Mouse (Mus musculus) kidney, adult 2 months (tissue): Measurements from ENCODE around the gene Ahdc1. TPM values are rescaled to one million over a fixed set of nuclear protein-coding genes. Genes with fewer than 3 reads are reported as not detected.
A peak's percentile ranks its signal among the peaks of the same experiment; 100 is the strongest.

Source experiments
- DNase-seq: peaks from one replicate; pipeline ENCODE4 v3.0.0; 2021
- H3K27ac ChIP-seq: fragments of 200-500 bp; 2 replicates; pipeline ENCODE4 v1.5.1; 2012; ENCODE audit warnings: low read depth, low read length, control low read depth, inconsistent platforms; ENCODE audit not compliant: insufficient read depth
- H3K27me3 ChIP-seq: fragments of 200-500 bp; replicated peaks from 2 replicates; pipeline ENCODE4 v1.6.1; 2012; ENCODE audit warnings: mild to moderate bottlenecking, moderate library complexity, low read length, inconsistent platforms; ENCODE audit not compliant: control insufficient read depth, insufficient read depth
- H3K36me3 ChIP-seq: fragments of 200-500 bp; 2 replicates; pipeline ENCODE4 v1.6.1; 2012; ENCODE audit warnings: mild to moderate bottlenecking, moderate library complexity, low read length, inconsistent platforms; ENCODE audit not compliant: control insufficient read depth, insufficient read depth
- H3K4me1 ChIP-seq: fragments of 200-500 bp; 2 replicates; pipeline ENCODE4 v1.6.1; 2011; ENCODE audit warnings: low read length; ENCODE audit not compliant: control insufficient read depth, insufficient read depth
- H3K4me3 ChIP-seq: fragments of 200-500 bp; 2 replicates; pipeline ENCODE4 v1.5.1; 2011; ENCODE audit warnings: mild to moderate bottlenecking, low read depth, low read length, control low read depth; ENCODE audit not compliant: insufficient read depth
- CTCF ChIP-seq: fragments of 200-500 bp; conservative IDR thresholded peaks from 2 replicates; pipeline ENCODE4 v1.5.1; 2011; ENCODE audit warnings: low read depth, mild to moderate bottlenecking, control low read depth, low read length, moderate library complexity, mixed read lengths; ENCODE audit not compliant: insufficient read depth, insufficient read length
- POLR2A ChIP-seq: fragments of 200-500 bp; IDR thresholded peaks from one replicate; pipeline ENCODE4 v1.6.1; 2011; ENCODE audit warnings: low read depth, low read length, control low read depth
- WGBS: fragments of 180-500 bp; shearing (Covaris S2); methylation state at CpG from one replicate; pipeline ENCODE4 v1.1.7; 2018; 5-methylcytosine and 5-hydroxymethylcytosine counted together
- polyA plus RNA-seq: library from polyadenylated mRNA; depleted of rRNA; stranded (reverse); fragments of >200 nt; gene quantifications from 2 replicates; pipeline ENCODE4 v1.2.3, GENCODE M21; 2012

The Ahdc1 gene
- polyA plus RNA-seq, 1 experiment, result 22.2 TPM

- TF ChIP-seq CTCF, result no peak
- TF ChIP-seq POLR2A, result no peak
- Histone ChIP-seq H3K4me3 (no peak overlapping the region), H3K36me3 (peaks cover 16% of the 10 kb centered on the region), H3K27me3 (no peaks in the 10 kb centered on the region), H3K4me1 (0 out of 2 replicates have a peak, but pooled peaks cover 5% of the 10 kb centered on the region), H3K27ac (peak overlapping the region; percentile 81)
- WGBS, result 42% methylated on average over 13 of the region's 13 CpGs
- DNase-seq, result peak; percentile 95
Observed at GRCm38 (mm10) chr4:133063799-133064198, 52.7 kb downstream of the Ahdc1 start.

GRCm38 (mm10) chr4:133064791-133065190, 53.7 kb downstream of the Ahdc1 start:
- DNase-seq, result no peak
- no peak overlapping the region for H3K27ac ChIP-seq
- 0 out of 2 replicates have a peak, but pooled peaks cover 5% of the 10 kb centered on the region for H3K4me1 ChIP-seq
- WGBS, result 93% methylated on average over 19 of the region's 19 CpGs
- H3K27me3 ChIP-seq, result no peaks in the 10 kb centered on the region
- peaks cover 16% of the 10 kb centered on the region for H3K36me3 ChIP-seq
- TF ChIP-seq POLR2A (no peak), CTCF (no peak)
- H3K4me3 ChIP-seq, result no peak overlapping the region

GRCm38 (mm10) chr4:133065894-133066386, 54.9 kb downstream of the Ahdc1 start:
- no peak overlapping the region for H3K27ac ChIP-seq
- no peak for TF ChIP-seq CTCF
- no peak for TF ChIP-seq POLR2A
- 86% methylated on average over 14 of the region's 14 CpGs for WGBS
- peaks cover 16% of the 10 kb centered on the region for H3K36me3 ChIP-seq
- peaks cover 8% of the 10 kb centered on the region; the same call in 1 of the 2 replicates for H3K4me1 ChIP-seq
- H3K27me3 ChIP-seq, result no peaks in the 10 kb centered on the region
- DNase-seq, result no peak
- no peak overlapping the region for H3K4me3 ChIP-seq

- peaks cover 7% of the 10 kb centered on the region for H3K4me1 ChIP-seq
- DNase-seq, result no peak
- peaks cover 6% of the 10 kb centered on the region; the same call in 1 of the 2 replicates for H3K36me3 ChIP-seq
- no peaks in the 10 kb centered on the region for H3K27me3 ChIP-seq
- no peak overlapping the region for H3K4me3 ChIP-seq
- 82% methylated on average over 12 of the region's 12 CpGs for WGBS
- no peak overlapping the region for H3K27ac ChIP-seq
- TF ChIP-seq POLR2A (no peak), CTCF (no peak)
Observed at GRCm38 (mm10) chr4:133068400-133069138, 57.5 kb downstream of the Ahdc1 start.

- Histone ChIP-seq H3K4me1 (peaks cover 9% of the 10 kb centered on the region), H3K36me3 (peaks cover under 1% of the 10 kb centered on the region; the same call in 1 of the 2 replicates), H3K27me3 (no peaks in the 10 kb centered on the region), H3K4me3 (no peak overlapping the region), H3K27ac (peak overlapping the region; percentile 31; the same call in 1 of the 2 replicates)
- TF ChIP-seq CTCF (no peak), POLR2A (no peak)
- 56% methylated on average over 3 of the region's 3 CpGs for WGBS
- peak; percentile 36 for DNase-seq
Observed at GRCm38 (mm10) chr4:133070388-133070787, 59.3 kb downstream of the Ahdc1 start.

DNA sequence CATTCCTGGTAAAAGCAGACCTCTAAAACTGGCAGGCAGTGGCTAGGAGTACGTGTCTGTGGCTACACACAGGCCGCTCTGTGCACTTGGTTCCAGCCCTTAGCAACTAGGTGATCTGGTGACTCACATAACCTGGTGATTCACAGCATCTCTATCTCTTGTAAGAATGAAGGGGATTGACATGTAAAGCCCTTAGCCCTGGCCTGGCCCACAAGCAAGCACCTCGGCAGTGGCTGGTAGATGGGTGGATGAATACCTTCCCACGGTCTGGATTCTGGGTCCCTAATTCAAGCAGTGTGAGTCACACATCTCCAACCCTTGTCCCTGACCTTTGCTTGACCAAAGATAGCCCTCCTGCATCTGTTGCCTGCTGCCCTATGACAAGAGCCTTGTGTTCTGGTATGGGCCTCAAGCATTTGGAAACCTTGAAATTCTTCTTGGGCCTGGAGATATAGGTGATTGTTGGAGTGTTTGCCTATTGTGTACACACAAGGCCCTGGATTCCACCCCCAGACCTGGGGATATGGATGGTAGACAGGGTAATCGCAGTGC, 59.8 kb downstream of the Ahdc1 start:
- Histone ChIP-seq H3K4me3 (no peak overlapping the region), H3K36me3 (no peaks in the 10 kb centered on the region; the same call in 1 of the 2 replicates), H3K4me1 (peaks cover 9% of the 10 kb centered on the region), H3K27ac (0 out of 2 replicates have a peak overlapping the region, but pooled peaks have one; percentile 31), H3K27me3 (no peaks in the 10 kb centered on the region)
- TF ChIP-seq CTCF (no peak), POLR2A (no peak)
- DNase-seq, result no peak
- WGBS, result 82% methylated on average over 5 of the region's 5 CpGs

DNA sequence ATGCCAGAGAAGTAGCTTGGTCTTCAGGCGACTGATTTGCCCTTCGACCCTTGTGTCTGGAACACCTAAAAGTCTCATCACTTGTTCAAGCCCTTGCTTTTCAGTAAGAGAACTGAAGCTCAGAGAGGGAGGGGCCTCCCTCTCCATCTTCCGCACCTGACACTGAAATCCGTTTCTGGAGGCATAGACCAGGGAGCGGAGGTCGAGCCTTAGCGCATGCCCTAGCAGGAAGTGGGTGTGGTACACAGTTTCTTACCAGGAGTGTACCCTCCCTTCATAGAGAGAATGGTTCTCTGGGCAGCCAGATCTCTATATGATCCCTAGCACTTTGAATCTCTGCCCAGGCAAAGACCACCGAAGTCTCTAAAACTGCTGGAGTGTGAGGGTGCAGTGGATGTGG, 62.1 kb downstream of the Ahdc1 start:
- Histone ChIP-seq H3K36me3 (no peaks in the 10 kb centered on the region; the same call in 1 of the 2 replicates), H3K4me1 (peaks cover 9% of the 10 kb centered on the region), H3K27ac (no peak overlapping the region), H3K4me3 (no peak overlapping the region), H3K27me3 (no peaks in the 10 kb centered on the region)
- no peak for TF ChIP-seq CTCF
- no peak for TF ChIP-seq POLR2A
- WGBS, result 43% methylated on average over 8 of the region's 8 CpGs
- DNase-seq, result no peak
